Mouse (Mus musculus): ENCODE data around the gene Ctla4. TPM values are rescaled to one million over a fixed set of nuclear protein-coding genes. Genes with fewer than 3 reads are reported as not detected.
A peak's percentile ranks its signal among the peaks of the same experiment; 100 is the strongest.

Gene Ctla4
- polyA plus RNA-seq, 1 experiment from 2014 or later, result not detected

DNA sequence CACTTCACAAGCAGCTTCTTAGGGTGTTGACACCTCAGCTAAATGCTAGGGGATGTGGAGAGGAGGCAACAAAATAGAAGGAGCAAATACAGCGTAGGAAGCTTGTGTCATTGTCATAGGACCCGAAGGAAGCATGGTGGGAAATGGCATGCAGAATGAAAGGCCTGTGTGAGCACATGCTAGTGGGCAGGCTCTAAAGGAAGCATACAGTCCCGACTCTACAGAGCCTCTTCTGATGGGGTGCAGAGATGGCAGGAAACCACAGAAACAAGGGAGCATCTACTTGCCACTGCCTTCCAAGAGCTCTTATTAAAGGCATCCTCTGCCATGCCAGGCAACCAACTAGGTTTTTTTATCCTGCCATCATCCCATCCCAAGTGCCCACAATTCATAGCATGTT lies 20.7 kb downstream of the Ctla4 start:
- no peaks in the 10 kb centered on the region for H3K27me3 ChIP-seq
- no peak for ATAC-seq (replicated peaks; ENCODE audit: low FRiP score)
- H3K4me3 ChIP-seq (replicated peaks), result no peak overlapping the region
- WGBS, result 84% methylated on average over 3 of the region's 3 CpGs
- no peaks in the 10 kb centered on the region for H3K9me3 ChIP-seq (replicated peaks)
- no peaks in the 10 kb centered on the region for H3K4me1 ChIP-seq
- no peak overlapping the region for H3K27ac ChIP-seq
- no peak overlapping the region for H3K4me2 ChIP-seq
- H3K9ac ChIP-seq, result no peak overlapping the region
- H3K36me3 ChIP-seq, result no peaks in the 10 kb centered on the region

DNA sequence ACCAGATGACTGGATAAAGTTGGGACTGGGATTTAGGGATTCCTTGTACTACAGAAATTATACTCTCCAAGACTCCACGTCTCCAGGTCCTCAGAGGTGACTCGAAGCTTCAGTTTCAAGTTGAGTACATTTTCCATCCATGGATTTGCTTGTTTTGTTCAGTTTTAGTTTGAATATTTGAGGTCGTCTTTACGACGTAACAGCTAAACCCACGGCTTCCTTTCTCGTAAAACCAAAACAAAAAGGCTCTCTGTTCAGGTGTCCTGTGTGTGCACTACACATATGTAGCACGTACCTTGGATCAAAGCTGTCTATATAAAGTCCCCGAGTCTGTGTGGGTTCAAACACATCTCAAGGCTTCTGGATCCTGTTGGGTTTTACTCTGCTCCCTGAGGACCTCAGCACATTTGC lies 22.0 kb downstream of the Ctla4 start:
- Histone ChIP-seq H3K27me3 (no peaks in the 10 kb centered on the region), H3K9me3 (replicated peaks) (no peaks in the 10 kb centered on the region), H3K4me1 (no peaks in the 10 kb centered on the region), H3K36me3 (no peaks in the 10 kb centered on the region), H3K4me2 (no peak overlapping the region), H3K27ac (no peak overlapping the region), H3K4me3 (replicated peaks) (no peak overlapping the region), H3K9ac (no peak overlapping the region)
- ATAC-seq (replicated peaks; ENCODE audit: low FRiP score), result no peak
- 82% methylated on average over 9 of the region's 9 CpGs for WGBS

DNA sequence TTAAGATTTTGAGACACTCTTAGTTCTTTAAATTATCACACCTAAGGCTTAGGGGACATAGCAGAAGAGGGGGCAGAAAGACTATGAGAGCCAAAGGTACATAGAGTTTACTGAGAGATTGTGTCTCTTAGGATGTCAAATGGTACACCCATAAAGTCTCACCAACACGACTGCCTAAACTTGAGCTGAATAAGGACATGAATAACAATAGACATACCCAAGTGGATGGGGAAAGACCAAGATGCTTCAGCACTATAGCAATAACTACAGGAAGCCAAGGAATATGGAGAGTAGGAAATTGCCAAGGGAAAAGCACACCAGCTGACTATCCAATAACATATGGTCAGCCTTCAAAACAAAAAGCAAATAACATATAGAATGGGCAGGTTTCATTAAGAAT lies 22.9 kb downstream of the Ctla4 start:
- H3K9ac ChIP-seq, result no peak overlapping the region
- no peaks in the 10 kb centered on the region for H3K9me3 ChIP-seq (replicated peaks)
- no peaks in the 10 kb centered on the region for H3K4me1 ChIP-seq
- no peaks in the 10 kb centered on the region for H3K27me3 ChIP-seq
- no peak for ATAC-seq (replicated peaks; ENCODE audit: low FRiP score)
- no peak overlapping the region for H3K27ac ChIP-seq
- no peak overlapping the region for H3K4me2 ChIP-seq
- no peak overlapping the region for H3K4me3 ChIP-seq (replicated peaks)
- 70% methylated on average over 1 of the region's 1 CpGs for WGBS
- no peaks in the 10 kb centered on the region for H3K36me3 ChIP-seq

DNA sequence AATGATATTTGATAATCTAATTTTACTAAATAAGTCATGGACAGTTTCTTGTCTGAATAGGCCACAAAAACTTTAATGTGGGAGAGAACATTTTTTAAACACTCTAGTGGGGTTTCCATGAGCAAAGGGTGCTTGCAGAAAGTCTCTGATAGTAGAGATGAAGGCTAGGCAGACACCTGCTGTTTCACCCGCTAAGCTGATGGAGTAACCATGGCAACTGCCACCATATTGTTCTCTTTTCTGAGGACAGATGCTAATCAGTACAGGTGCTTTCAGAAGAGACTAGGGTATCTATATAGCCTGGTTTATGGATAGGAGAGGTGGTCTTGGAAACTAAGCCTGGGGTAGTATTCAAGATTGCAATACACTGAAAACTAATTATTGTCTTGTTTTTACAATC lies 24.0 kb downstream of the Ctla4 start:
- 65% methylated on average over 1 of the region's 1 CpGs for WGBS
- Histone ChIP-seq H3K4me2 (no peak overlapping the region), H3K4me1 (no peaks in the 10 kb centered on the region), H3K27me3 (no peaks in the 10 kb centered on the region), H3K9ac (no peak overlapping the region), H3K27ac (no peak overlapping the region), H3K9me3 (replicated peaks) (no peaks in the 10 kb centered on the region), H3K36me3 (no peaks in the 10 kb centered on the region), H3K4me3 (replicated peaks) (no peak overlapping the region)
- ATAC-seq (replicated peaks; ENCODE audit: low FRiP score), result no peak

- ATAC-seq (replicated peaks; ENCODE audit: low FRiP score), result no peak
- H3K4me3 ChIP-seq (replicated peaks), result no peak overlapping the region
- no peak overlapping the region for H3K4me2 ChIP-seq
- no peaks in the 10 kb centered on the region for H3K4me1 ChIP-seq
- no peaks in the 10 kb centered on the region for H3K27me3 ChIP-seq
- no peak overlapping the region for H3K27ac ChIP-seq
- H3K9ac ChIP-seq, result no peak overlapping the region
- 85% methylated on average over 3 of the region's 3 CpGs for WGBS
- no peaks in the 10 kb centered on the region for H3K36me3 ChIP-seq
- no peaks in the 10 kb centered on the region for H3K9me3 ChIP-seq (replicated peaks)
Observed at GRCm38 (mm10) chr1:60911631-60912030, 24.8 kb downstream of the Ctla4 start.

DNA sequence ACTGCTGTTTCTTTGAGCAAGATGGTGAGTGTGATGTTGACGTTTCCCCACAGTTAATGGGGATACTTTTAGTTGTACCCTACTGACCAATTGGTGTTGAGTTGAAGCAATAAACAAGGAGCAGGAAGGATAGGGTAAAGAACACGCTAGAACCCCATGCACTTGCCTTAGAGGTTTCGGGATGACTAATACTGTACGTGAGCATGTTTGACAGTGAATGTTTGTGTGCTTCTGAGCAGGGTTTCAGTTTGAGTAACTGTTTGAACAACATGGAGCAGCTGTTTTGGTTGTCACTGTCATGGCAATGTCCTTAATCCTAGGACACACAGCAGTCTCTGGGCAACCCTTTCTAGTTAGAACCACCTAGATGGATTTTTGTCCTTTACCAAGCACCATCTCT lies 26.5 kb downstream of the Ctla4 start:
- 82% methylated on average over 4 of the region's 4 CpGs for WGBS
- Histone ChIP-seq H3K4me2 (no peak overlapping the region), H3K9ac (no peak overlapping the region), H3K9me3 (replicated peaks) (no peaks in the 10 kb centered on the region), H3K36me3 (no peaks in the 10 kb centered on the region), H3K4me1 (no peaks in the 10 kb centered on the region), H3K27me3 (no peaks in the 10 kb centered on the region), H3K4me3 (replicated peaks) (no peak overlapping the region), H3K27ac (no peak overlapping the region)
- ATAC-seq (replicated peaks; ENCODE audit: low FRiP score), result no peak

- Histone ChIP-seq H3K36me3 (no peaks in the 10 kb centered on the region), H3K9ac (no peak overlapping the region), H3K4me2 (no peak overlapping the region), H3K9me3 (replicated peaks) (no peaks in the 10 kb centered on the region), H3K27me3 (no peaks in the 10 kb centered on the region), H3K4me1 (peaks cover 7% of the 10 kb centered on the region; the same call in 1 of the 2 replicates), H3K4me3 (replicated peaks) (no peak overlapping the region), H3K27ac (no peak overlapping the region)
- no peak for ATAC-seq (replicated peaks; ENCODE audit: low FRiP score)
- 66% methylated on average over 10 of the region's 10 CpGs for WGBS
Observed at GRCm38 (mm10) chr1:60916281-60916781, 29.5 kb downstream of the Ctla4 start.

- Histone ChIP-seq H3K9ac (no peak overlapping the region), H3K27ac (no peak overlapping the region), H3K9me3 (replicated peaks) (no peaks in the 10 kb centered on the region), H3K36me3 (no peaks in the 10 kb centered on the region), H3K4me2 (no peak overlapping the region), H3K27me3 (no peaks in the 10 kb centered on the region), H3K4me1 (peaks cover 7% of the 10 kb centered on the region; the same call in 1 of the 2 replicates), H3K4me3 (replicated peaks) (no peak overlapping the region)
- 72% methylated on average over 24 of the region's 24 CpGs for WGBS
- 0 out of 2 replicates have a peak, but pooled peaks have one; percentile 54 for ATAC-seq (replicated peaks; ENCODE audit: low FRiP score)
Observed at GRCm38 (mm10) chr1:60920493-60921355, 33.9 kb downstream of the Ctla4 start.

- H3K27me3 ChIP-seq, result no peaks in the 10 kb centered on the region
- no peak overlapping the region for H3K4me2 ChIP-seq
- H3K36me3 ChIP-seq, result no peaks in the 10 kb centered on the region
- no peak overlapping the region for H3K9ac ChIP-seq
- no peak overlapping the region for H3K27ac ChIP-seq
- no peaks in the 10 kb centered on the region for H3K9me3 ChIP-seq (replicated peaks)
- WGBS, result 87% methylated on average over 3 of the region's 3 CpGs
- no peak overlapping the region for H3K4me3 ChIP-seq (replicated peaks)
- H3K4me1 ChIP-seq, result no peaks in the 10 kb centered on the region
- no peak for ATAC-seq (replicated peaks; ENCODE audit: low FRiP score)
Observed at GRCm38 (mm10) chr1:60929036-60929435, 42.2 kb downstream of the Ctla4 start.

GRCm38 (mm10) chr1:60930397-60930796 lies 43.6 kb downstream of the Ctla4 start:
- H3K4me3 ChIP-seq (replicated peaks), result no peak overlapping the region
- H3K4me1 ChIP-seq, result no peaks in the 10 kb centered on the region
- H3K27ac ChIP-seq, result no peak overlapping the region
- no peak for ATAC-seq (replicated peaks; ENCODE audit: low FRiP score)
- no peaks in the 10 kb centered on the region for H3K27me3 ChIP-seq
- no peak overlapping the region for H3K4me2 ChIP-seq
- WGBS, result 84% methylated on average over 7 of the region's 7 CpGs
- no peak overlapping the region for H3K9ac ChIP-seq
- H3K9me3 ChIP-seq (replicated peaks), result no peaks in the 10 kb centered on the region
- no peaks in the 10 kb centered on the region for H3K36me3 ChIP-seq

DNA sequence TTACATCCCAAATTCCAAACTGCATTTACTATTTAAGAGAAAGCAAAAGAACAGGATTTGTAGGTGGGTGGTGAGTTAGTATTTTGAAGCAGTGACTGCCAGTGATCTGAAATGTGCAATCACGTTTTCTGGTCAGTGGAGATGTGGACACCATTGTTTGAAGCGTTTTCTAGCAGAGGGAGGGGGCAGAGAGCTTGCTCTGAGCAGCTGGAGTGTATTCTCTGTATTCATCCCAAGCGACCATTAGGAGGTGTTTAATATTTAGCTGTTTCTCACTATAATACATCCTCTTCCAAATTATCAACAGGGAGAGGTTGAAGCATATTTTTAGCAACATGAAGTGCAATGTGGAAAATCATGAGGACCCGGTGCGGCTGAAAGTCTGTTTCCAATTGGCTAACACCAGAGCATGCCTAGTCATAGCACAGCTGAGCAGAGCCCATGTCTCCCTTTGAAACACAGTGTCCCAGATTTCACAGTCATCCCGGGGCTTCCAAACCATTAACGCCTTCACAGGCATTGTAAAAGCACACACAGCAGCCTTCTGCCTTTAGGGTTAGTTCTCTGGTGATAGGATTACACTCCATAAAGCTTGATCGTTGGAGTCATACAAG lies 49.3 kb downstream of the Ctla4 start:
- ATAC-seq (replicated peaks; ENCODE audit: low FRiP score), result no peak
- H3K4me3 ChIP-seq (replicated peaks), result no peak overlapping the region
- no peak overlapping the region for H3K4me2 ChIP-seq
- no peak overlapping the region for H3K27ac ChIP-seq
- 40% methylated on average over 8 of the region's 8 CpGs for WGBS
- H3K4me1 ChIP-seq, result no peaks in the 10 kb centered on the region
- H3K27me3 ChIP-seq, result no peaks in the 10 kb centered on the region
- no peak overlapping the region for H3K9ac ChIP-seq
- no peaks in the 10 kb centered on the region for H3K36me3 ChIP-seq
- H3K9me3 ChIP-seq (replicated peaks), result no peaks in the 10 kb centered on the region

- H3K4me1 ChIP-seq, result no peaks in the 10 kb centered on the region
- ATAC-seq (replicated peaks; ENCODE audit: low FRiP score), result no peak
- H3K4me2 ChIP-seq, result no peak overlapping the region
- no peaks in the 10 kb centered on the region for H3K9me3 ChIP-seq (replicated peaks)
- H3K27me3 ChIP-seq, result no peaks in the 10 kb centered on the region
- no peaks in the 10 kb centered on the region for H3K36me3 ChIP-seq
- H3K27ac ChIP-seq, result no peak overlapping the region
- H3K9ac ChIP-seq, result no peak overlapping the region
- WGBS, result 71% methylated on average over 6 of the region's 6 CpGs
- H3K4me3 ChIP-seq (replicated peaks), result no peak overlapping the region
Observed at GRCm38 (mm10) chr1:60936963-60937711, 50.3 kb downstream of the Ctla4 start.
